Mouse (Mus musculus) urinary bladder, postnatal 25 days (tissue): ENCODE measurements at regions not wholly inside any gene's neighbourhood (a gene's known extent, or its start where the extent isn't known, plus 50 kb on each side); places are given as distances from the start of the nearest gene placed in this dataset.

Experiments used
- DNase-seq: peaks from one replicate; pipeline ENCODE4 v3.0.0; 2022; ENCODE audit warnings: low spot score

DNA sequence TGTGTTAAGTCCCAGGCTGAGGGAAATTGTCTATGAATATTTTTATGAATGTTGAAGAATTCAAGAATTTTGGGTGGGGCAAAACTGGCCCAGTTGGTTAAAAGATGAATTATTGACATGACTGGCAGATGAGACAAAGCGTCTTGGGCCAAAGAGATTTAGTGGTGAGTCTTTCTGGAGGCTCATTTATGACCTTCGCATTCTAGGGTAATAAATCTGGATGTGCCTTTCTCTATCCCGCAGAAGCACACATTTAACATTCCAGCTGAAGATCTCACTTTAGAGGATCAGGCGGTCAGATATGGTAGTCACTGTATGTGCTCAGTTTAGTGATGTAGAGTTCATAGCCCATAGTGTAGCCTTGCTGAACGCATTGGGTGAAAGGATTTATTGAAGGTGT is 296.9 kb upstream of the Gm21798 start:
- no peak for DNase-seq

DNA sequence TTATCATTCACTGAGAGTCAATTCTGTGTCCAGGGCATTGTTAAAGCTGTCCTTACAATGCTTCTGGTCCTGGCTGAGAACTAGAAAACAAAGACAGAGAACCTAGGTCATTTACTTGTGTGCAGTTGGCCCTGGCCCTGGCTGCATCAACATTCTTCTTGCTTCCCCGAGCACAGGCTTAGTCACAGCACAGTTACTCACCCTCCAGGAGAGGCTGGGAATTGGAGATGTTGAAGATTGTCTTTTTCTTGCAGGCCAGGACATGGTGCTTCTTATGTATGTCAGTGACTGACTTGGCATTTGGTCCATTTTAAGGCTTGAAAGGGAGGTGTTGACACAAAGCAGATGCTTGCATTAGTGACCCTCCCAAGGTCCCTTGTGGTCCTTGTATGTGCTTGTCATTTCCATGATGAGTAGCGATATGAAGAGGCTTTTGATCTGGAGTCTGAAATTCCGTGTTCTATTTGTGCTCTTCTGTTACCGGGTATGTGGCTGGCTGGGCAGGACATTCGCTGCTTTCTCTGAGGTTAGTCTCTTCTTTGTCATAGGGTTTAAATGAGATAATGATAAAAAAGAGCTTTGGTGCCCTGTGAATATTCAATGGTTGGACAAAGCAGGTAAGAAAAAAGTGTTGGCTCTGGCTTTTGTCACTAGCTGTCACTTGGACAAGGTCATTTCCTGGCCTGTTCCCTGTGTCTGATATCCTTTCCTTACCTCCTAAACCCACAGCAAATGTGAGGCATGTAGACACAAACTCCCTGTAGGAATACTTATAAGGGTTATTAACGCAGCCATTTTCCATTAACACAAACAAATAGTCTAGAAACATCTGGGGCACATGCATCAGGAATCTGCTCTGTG is 285.0 kb upstream of the Gm21798 start:
- DNase-seq, result no peak

DNA sequence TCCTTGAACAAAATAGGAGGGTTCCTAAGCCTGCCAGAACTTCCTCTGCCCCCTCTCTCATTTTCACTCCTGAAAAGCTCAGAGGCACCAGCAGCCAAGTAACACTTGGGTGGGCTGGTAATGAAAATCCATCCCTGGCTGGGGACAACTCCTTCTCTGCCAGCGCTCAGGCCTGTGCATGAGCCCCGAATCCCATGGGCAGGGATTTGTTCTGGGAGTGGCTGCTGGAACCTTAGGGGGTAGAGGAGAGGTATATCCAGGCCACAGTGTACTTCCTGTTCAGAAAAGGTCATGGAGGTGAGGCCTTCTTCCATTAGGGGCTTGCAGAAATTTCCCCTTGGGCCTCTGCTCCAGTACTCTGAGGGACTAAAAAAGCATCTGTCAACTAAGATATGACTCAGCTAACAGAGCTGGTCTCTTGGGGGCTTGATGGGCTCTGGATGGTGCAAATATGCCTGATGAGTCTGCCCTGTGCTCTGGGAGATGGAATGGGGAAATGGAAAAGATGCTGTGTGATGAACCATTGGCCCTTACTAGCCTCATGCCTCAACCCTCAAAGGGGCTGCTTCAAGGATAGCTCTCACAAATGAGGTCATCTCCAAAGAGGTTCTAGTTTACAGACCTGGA is 284.2 kb upstream of the Gm21798 start:
- no peak for DNase-seq

DNA sequence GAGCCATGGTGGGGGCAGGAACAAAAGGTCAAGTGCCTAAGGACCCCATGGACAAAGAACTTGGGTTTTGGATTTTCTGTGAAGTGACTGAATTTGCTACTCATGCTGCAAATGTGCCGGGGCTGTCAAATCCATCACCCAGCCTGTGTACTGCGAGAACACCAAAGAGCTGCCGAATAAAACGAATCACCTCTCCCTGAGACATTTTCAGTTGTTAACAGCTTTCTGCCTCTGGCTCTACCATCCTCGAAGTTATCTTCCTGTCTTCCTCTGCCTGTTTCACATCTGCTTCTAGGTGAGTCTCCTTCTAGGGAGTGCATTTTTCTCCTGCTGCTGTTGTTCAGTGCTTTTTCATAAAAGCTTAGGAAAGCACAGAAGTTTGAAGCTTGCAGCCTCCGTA is 283.3 kb upstream of the Gm21798 start:
- no peak for DNase-seq

DNA sequence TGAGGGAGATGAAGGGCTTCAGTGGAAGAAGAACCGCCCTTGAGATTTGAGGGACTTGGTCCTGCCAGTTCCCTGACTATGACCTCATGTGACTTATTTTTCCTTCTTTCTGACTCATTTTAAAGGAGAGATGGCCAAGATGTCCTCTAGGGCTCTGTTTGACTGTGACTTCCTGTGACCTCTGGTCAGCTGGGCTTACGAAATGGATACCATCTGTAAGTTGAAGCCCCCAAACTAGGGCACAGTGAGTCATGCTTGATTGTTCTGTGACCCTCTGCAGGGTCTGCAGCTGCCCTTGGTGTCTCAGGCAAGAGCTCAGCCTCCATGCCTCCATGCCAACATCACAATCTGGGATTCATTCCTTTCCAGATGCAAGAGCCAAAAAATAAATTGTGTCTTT is 282.3 kb upstream of the Gm21798 start:
- DNase-seq, result no peak

DNA sequence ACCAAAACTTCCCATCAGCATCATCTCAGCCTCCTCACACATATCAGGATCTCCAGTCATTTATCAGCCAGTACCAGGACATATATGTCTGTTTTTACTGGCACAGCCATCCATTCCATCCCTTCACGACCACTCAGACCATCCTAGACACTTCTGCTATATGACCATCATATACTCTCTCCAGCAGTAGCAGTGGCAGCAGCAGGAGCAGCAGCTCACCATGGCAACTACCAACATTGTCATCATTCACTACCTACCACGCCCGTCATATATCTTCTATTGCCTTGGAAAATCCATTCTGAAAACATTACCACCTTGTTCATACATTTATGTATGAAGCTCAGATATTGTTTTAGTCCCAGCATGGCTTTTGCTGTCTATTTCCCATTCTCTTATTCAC is 276.1 kb upstream of the Gm21798 start:
- no peak for DNase-seq

DNA sequence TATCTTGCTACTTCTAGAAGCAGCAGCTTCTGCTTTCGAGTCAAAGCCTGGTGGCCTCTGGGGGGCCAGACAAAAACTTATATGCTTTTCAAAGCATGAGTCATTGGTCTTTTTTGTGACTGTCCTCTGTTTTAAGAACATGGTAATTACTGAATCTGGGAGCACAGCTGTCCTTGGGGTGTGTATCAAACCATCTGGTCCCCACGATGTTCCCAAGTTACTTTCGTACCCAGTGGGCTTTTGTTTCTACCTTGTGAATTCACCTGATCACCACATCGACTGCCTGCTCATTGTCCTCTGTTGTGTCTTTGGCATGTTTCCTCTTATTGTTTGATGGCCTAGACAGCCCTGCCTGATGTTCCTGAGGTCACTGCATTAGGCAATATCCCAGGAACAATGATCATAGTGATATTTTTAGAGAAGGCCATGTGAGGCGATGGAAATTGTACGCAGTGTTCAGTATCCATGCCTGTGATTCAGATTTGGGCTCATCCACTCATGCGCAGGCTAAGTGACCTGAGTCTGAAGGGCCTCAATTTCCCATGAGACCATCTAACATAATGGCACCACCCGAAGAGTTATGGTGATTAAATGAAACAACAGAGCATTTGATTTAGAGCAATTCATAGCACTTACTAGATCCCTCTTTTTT is 275.1 kb upstream of the Gm21798 start:
- no peak for DNase-seq

DNA sequence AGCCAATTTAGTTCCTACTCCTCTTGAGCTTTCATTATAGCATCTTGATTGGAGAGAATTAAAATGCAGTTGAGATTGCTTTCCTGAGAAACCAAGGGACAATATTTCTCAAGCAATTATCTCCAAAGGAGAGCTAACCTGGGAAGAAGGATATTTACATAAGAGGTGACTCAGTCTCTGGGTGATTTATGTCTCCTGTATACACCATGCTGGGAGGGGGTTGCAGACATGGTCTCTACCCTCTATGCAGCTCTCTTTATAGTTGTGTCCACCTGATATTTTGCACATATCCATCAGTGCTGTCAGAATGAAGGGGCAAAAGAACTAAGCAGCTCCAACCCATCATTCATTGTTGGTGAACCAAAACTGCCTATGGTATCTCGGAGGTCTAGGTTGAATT is 274.6 kb upstream of the Gm21798 start:
- no peak for DNase-seq

DNA sequence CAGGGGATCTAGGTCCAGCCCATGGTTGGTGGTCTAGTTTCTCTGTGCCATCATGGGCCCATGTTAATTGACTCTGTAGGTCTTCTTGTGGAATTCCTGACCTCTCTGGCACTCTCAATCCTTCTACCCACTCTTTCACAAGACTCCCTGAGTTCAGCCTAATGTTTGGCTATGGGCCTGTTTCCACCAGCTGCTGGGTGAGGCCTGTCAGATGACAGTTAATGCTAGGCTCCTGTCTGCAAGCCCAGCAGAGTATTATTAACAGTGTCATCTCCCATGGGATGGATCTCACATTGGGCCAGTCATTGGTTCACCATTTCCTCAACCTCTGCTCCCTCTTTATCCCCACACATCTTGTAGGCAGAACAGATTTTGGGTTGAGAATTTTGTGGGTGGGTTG is 271.5 kb upstream of the Gm21798 start:
- no peak for DNase-seq

DNA sequence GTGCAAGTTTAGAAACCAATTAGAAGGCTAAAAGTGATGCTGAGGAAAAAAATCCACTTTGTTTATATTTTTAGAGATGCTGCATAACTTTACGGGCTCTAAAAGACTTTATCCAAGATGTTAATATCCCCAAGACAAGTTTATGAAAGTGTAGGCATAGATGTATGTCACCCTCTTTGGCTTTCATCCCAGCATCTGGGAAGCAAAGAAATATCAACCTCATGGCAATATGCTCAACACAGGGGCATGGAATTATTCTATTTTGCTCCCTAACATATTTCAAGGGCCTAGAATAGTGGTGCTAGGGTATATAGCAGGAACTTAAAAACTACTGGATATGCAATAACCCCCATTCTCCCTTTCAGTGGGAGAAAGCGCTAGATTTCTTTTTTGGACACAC is 260.0 kb upstream of the Gm21798 start:
- DNase-seq, result no peak

DNA sequence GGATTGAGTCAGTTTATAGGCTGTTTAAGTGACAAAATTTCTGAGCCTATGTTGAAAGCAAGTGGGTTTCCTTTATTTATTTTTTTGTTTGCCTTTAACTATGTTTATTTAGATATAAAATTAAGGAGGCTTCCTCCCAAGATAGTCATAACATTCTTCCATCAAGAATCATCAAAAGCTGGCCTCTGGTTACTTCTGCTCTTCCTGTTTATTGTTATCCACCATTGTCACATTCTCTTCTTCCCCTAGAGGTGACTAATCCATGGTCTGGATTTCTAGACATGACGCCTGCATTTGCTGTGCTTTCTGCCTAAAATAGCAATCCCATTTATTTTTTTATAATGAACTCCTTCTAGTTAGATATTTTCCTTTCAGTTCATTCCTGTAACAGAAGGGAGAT is 259.3 kb upstream of the Gm21798 start:
- no peak for DNase-seq

DNA sequence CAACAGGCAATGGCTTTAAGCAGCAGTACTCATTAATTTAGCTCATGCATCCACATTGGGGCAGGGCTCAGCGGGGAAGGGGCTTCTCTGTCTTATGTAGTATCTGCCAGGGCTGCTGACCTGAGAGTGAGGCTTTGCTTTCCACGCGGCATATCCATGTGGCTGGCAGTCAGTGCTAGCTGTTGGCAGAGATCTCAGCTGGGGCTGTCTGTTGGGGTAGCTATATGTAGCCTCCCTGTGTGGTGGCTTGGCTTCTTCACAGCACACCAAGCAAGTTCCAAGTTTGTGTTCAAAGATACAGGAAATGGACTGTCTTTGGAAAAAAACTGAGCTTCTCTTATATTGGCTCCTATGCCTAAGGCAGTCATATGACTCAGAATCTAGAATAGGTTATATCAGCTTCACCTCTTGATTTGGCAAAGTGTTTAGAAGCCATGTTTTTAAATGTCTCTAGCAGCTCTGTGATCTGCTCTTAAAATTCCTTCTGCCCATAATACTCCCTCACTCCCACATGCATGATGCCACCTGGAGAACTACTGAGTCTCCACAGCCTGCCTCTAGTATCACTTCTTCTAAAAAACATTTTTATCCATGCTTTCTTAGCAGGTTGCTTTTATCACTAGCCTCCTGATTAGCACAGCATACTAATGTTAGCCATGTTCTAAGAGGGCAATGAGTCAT is 254.9 kb upstream of the Gm21798 start:
- no peak for DNase-seq

DNA sequence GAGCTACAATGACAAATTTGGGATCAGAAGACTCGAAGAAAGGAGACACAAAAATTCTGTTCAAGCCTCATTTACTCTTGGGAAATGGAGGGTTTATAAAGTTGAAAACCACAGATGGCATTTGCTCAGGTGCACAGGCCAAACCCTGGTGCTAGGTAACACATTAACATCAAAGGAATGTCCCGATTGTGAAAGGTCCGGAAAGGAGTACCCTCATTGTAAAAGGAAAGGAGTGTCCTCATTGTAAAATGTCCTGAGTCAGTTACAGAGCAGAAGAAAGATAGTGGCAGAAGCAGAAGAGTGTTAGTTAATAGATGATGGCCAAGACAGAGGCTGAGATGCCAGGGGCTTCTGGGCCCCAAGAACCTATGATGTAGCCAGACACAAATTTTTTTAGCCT is 252.8 kb upstream of the Gm21798 start:
- DNase-seq, result no peak

DNA sequence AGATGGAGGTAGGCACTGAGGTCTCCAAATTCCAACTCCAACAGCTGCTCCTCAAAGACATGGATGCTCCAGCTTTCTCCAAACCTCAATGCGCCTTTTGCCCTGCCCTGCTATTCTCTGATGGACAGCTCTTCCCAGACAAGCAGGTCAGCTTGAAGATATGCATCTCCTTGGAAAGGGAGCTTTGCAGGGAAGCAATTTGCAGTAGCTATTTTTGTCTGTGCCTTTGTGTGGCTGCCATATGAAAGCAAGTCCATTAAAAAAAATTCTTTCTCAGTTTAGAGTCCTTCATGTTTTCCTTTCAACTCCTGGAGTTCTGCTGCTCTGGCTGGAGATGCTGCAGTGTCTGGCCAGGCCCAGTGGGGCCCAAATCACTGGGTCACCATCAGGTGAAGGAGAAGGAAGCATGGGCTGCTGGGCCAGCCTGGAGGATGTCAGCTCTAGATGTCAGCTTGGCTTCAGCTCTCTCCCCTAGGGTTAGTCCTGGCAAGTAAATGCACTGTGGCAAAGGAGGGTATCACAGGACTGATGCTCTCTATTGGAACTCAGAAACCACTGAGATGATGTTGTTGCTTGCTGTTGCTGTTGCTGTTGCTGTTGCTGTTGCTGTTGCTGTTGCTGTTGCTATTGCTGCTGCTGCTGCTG is 240.5 kb upstream of the Gm21798 start:
- no peak for DNase-seq

DNA sequence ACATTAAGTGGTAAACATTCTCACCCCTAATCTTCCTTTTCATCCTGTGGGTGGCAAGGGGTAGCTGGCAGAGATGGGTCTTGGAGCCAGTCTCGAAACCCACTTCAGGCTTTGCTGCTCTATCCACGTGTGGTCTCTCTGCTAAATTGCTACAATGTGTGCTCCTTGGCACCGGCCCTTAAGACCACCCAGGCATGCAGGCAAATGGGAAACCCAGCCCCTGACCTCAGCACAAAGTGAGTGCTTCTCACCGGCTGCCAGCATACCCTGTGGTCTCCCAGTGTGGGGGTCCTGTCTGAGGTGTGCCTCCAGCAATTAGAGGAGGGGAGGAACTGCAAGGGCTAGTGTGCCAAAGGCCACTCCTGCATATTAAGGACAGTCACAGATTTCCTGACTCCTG is 238.5 kb upstream of the Gm21798 start:
- no peak for DNase-seq

DNA sequence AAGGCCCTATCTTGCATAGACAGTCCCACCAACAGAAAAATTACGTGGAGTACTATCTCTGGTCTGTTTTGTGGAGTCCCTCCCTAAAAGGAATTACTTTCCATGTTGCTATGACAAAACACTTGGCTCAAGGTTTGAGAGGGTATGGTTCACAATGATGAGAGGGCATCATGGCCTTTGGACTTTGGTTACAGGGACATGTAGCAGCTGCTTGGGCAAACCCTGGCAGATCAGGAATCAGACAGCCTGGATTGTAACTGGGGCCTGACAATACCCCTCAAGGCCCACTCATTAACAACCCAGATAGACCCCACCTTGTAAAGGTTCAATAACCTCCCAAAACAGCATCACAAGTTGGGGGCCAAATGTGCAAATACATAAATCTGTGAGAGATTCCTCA is 237.0 kb upstream of the Gm21798 start:
- DNase-seq, result no peak

DNA sequence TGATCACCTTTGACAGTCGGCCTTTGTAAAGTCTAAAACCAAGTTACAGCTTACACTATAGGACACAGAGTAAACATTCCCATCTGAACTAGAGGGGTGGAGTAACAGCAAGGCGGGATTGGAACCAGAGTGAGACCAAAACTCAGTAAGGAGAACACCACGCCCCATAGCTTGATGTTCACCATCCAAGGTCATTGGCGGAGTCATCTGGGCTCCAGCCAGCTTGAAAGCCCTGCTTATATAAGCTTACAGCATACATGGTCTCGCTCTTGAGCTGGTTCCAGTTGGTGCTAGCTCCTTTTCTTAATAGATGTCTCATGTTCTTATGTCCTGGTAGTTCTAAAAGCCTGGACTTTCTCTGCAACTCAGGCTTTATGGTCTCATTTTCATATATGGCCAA is 236.4 kb upstream of the Gm21798 start:
- DNase-seq, result no peak

DNA sequence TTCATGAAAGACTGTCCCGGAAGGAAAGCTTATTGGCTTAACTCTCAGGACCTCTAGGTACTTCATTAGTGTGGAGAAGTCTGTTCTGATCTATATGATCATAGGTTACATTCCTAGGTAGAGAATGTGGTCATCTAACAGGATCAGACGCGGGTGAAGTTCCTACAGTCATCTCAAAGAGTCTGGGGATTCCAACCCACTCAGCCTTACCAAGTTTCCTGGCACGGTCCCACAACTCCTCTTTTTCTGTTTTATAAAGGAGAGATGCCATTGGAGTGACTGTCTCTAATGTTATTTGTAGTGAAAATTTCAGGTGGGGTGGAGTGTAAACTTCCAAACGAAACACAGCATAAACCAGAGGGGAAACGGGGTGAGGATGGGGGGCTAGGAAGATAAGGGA is 233.4 kb upstream of the Gm21798 start:
- no peak for DNase-seq

DNA sequence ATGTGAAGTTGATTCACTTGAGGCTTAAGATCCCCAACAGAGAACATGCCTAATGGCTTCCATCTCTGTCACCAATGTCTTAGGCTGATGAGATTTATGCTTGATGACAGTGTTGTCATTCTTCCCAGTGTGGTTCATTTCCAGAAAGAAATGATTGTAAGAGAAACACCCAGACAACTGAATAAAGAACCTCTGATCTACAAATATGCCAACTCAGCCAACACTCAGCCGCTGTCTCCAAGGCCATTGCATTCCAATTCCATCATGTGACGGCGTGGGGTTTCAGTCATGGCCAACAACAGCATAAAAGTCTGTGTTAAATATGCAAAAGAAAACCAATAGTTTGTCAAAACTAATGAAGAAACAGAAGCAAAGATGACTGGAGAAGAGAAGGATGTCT is 230.7 kb upstream of the Gm21798 start:
- DNase-seq, result no peak

DNA sequence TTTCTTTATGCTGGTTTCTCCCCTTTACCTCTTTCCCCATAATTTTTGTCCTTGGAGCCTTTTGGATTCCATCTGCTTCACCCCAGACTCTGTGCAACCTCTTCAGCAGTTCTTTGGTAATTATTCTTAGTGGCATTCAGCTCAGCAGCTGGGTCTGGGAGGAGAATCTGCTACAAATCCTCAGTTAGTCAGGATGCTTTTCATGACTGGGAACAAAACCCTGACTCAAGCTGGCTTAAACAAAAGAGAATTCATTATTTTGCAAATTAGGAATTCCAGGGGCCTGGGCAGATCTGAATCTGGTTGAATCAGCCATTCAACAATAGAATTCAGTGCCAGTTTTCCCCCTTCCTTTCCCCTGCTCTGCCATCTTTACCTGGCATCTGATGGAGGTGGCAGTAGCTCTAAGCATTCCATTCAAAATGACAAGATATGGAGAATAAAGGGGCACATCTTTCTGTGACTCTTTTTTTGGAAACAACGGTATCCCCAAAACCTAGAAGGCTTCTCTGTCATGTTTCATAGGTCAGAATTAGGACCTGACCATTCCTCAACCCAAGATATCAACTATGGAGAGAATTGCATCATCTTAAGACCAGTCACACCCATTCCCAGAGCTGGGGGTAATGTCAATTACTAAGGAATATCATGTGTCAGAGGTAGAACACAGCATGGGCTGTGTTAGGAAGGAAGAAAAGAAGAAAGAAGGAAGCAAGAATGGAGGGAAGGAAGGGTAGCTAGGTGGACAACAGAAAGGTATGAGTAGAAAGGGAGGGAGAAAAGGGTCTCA is 227.2 kb upstream of the Gm21798 start:
- no peak for DNase-seq

DNA sequence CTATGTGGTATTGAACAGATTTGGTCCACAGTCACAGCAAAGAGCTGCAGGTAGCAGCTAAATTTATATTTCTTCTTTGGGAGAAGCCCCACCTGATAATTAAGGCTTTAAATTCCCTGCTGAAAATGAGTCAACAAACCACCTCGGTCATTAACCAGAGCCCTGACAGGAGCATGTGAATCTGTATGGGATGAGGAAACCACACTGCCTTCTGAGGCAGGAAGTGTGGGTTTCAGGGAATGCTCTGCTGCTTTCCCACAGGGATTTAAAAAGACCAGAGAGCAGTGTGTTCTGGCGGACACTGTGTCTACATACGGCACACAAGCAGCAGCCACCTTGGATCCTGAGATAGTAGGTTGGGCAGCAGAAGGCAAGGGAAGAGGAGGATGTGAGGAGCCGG is 204.0 kb upstream of the Gm21798 start:
- no peak for DNase-seq

DNA sequence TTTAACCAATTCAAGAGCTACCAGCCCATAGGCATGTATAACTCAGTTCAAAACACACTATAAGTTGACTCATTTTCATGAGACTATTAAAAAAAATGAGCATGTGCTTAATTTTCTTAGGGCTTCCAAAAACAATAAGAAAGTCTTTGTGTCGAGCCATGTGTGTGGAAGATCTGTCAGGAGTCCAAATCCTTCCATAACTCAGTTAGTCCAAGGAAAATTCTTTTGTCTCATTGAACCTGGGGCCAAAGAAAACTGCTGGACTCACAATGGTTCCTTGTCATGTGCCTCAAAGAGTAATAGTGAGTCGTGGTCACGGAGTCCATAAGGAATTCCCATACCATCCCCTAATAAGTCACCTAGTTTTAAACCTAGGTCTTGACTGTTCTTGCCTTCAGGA is 199.0 kb upstream of the Gm21798 start:
- no peak for DNase-seq
